Mouse (Mus musculus) C2C12 (cell line): Measurements from ENCODE around the gene Npas2.

ENCODE experiments used
- CTCF ChIP-seq: IDR thresholded peaks from one replicate; pipeline ENCODE4 v1.5.1; 2011; ENCODE audit not compliant: control insufficient read depth, insufficient read depth, insufficient read length
- MAX ChIP-seq: IDR thresholded peaks from one replicate; pipeline ENCODE4 v1.6.1; 2011; ENCODE audit warnings: mild to moderate bottlenecking, control low read depth

GRCm38 (mm10) chr1:39307291-39307690 lies 113.8 kb downstream of the Npas2 start:
- TF ChIP-seq CTCF (no peak), MAX (no peak)
